Mouse (Mus musculus): Measurements from ENCODE around the gene Spaca4. TPM values are rescaled to one million over a fixed set of nuclear protein-coding genes. Genes with fewer than 3 reads are reported as not detected.

Spaca4 gene
- polyA plus RNA-seq, 2 experiments, result not detected

- Histone ChIP-seq H3K36me3 (ENCODE audit: control insufficient read depth, insufficient read depth, low read length) (no peaks in the 10 kb centered on the region), H3K27me3 (ENCODE audit: control insufficient read depth, insufficient read depth, low read length) (no peaks in the 10 kb centered on the region), H3K4me3 (replicated peaks; ENCODE audit: low read length) (no peak overlapping the region), H3K9me3 (ENCODE audit: control insufficient read depth, low read length) (no peaks in the 10 kb centered on the region), H3K4me2 (replicated peaks; ENCODE audit: low read depth, low read length, severe bottlenecking) (no peak overlapping the region), H3K4me1 (ENCODE audit: control insufficient read depth, insufficient read depth, low read length) (no peaks in the 10 kb centered on the region), H3K27ac (replicated peaks; ENCODE audit: low read depth, low read length) (no peak overlapping the region), H3K9ac (ENCODE audit: low read depth, low read length, severe bottlenecking) (no peak overlapping the region)
- 92% methylated on average over 12 of the region's 14 CpGs for WGBS
- no peak for DNase-seq (ENCODE audit: low spot score)
- no peak for TF ChIP-seq POLR2A (IDR thresholded peaks at IDR 0.05; ENCODE audit: borderline replicate concordance, extremely low read depth, insufficient read depth, insufficient read length)
- ATAC-seq (ENCODE audit: low FRiP score, low read depth), result no peak
Observed at GRCm38 (mm10) chr7:45678513-45678912, 47.1 kb downstream of the Spaca4 start.

GRCm38 (mm10) chr7:45677627-45678295, 47.9 kb downstream of the Spaca4 start:
- TF ChIP-seq POLR2A (IDR thresholded peaks at IDR 0.05; ENCODE audit: borderline replicate concordance, extremely low read depth, insufficient read depth, insufficient read length), result no peak
- no peaks in the 10 kb centered on the region for H3K4me1 ChIP-seq (ENCODE audit: control insufficient read depth, insufficient read depth, low read length)
- WGBS, result 67% methylated on average over 7 of the region's 7 CpGs
- no peak overlapping the region for H3K4me3 ChIP-seq (replicated peaks; ENCODE audit: low read length)
- H3K9ac ChIP-seq (ENCODE audit: low read depth, low read length, severe bottlenecking), result no peak overlapping the region
- DNase-seq (ENCODE audit: low spot score), result no peak
- ATAC-seq (ENCODE audit: low FRiP score, low read depth), result no peak
- H3K9me3 ChIP-seq (ENCODE audit: control insufficient read depth, low read length), result no peaks in the 10 kb centered on the region
- no peaks in the 10 kb centered on the region for H3K36me3 ChIP-seq (ENCODE audit: control insufficient read depth, insufficient read depth, low read length)
- H3K4me2 ChIP-seq (replicated peaks; ENCODE audit: low read depth, low read length, severe bottlenecking), result no peak overlapping the region
- H3K27me3 ChIP-seq (ENCODE audit: control insufficient read depth, insufficient read depth, low read length), result no peaks in the 10 kb centered on the region
- no peak overlapping the region for H3K27ac ChIP-seq (replicated peaks; ENCODE audit: low read depth, low read length)

Other genes starting within 250 kb of the Spaca4 start
Only the 30 nearest of the 32 such genes appear.
- gene Dhdh, start 237.0 kb downstream of the Spaca4 start, polyA plus RNA-seq (2012; rRNA removed), result 2.4 and 2.9 TPM in 2 replicates
- gene Dhdh, start 237.0 kb downstream of the Spaca4 start, polyA plus RNA-seq (2014; fragmentation: Nextera tagmentation; extraction: Ambion mirVana), result 2.0 and 2.6 TPM in 2 replicates
- gene Nucb1, start 215.4 kb downstream of the Spaca4 start, polyA plus RNA-seq (2012; rRNA removed), result 293 and 299 TPM in 2 replicates
- gene Nucb1, start 215.4 kb downstream of the Spaca4 start, polyA plus RNA-seq (2014; fragmentation: Nextera tagmentation; extraction: Ambion mirVana), result 239 and 254 TPM in 2 replicates
- 27.5 and 29.8 TPM in 2 replicates for gene Ppp1r15a, start 199.5 kb downstream of the Spaca4 start, polyA plus RNA-seq (2012; rRNA removed)
- 21.2 and 22.1 TPM in 2 replicates for gene Ppp1r15a, start 199.5 kb downstream of the Spaca4 start, polyA plus RNA-seq (2014; fragmentation: Nextera tagmentation; extraction: Ambion mirVana)
- gene Plekha4, start 199.5 kb downstream of the Spaca4 start, polyA plus RNA-seq (2012; rRNA removed), result 13.1 and 17.2 TPM in 2 replicates
- 4.3 and 4.6 TPM in 2 replicates for gene Plekha4, start 199.5 kb downstream of the Spaca4 start, polyA plus RNA-seq (2014; fragmentation: Nextera tagmentation; extraction: Ambion mirVana)
- 1.1 and 1.2 TPM in 2 replicates for gene Hsd17b14, start 170.9 kb downstream of the Spaca4 start, polyA plus RNA-seq (2012; rRNA removed)
- 0.44 and 0.92 TPM in 2 replicates for gene Hsd17b14, start 170.9 kb downstream of the Spaca4 start, polyA plus RNA-seq (2014; fragmentation: Nextera tagmentation; extraction: Ambion mirVana)
- 67.6 and 71.5 TPM in 2 replicates for gene Bcat2, start 155.7 kb downstream of the Spaca4 start, polyA plus RNA-seq (2012; rRNA removed)
- 57.2 and 60.4 TPM in 2 replicates for gene Bcat2, start 155.7 kb downstream of the Spaca4 start, polyA plus RNA-seq (2014; fragmentation: Nextera tagmentation; extraction: Ambion mirVana)
- 0.58 and 0.73 TPM in 2 replicates for gene Fgf21, start 110.3 kb downstream of the Spaca4 start, polyA plus RNA-seq (2012; rRNA removed)
- gene Fgf21, start 110.3 kb downstream of the Spaca4 start, polyA plus RNA-seq (2014; fragmentation: Nextera tagmentation; extraction: Ambion mirVana), result 0.43 and 0.66 TPM in 2 replicates
- 1.0 and 1.9 TPM in 2 replicates for gene Fut1, start 108.5 kb downstream of the Spaca4 start, polyA plus RNA-seq (2012; rRNA removed)
- gene Fut1, start 108.5 kb downstream of the Spaca4 start, polyA plus RNA-seq (2014; fragmentation: Nextera tagmentation; extraction: Ambion mirVana), result 1.2 and 1.8 TPM in 2 replicates
- 0.33 and 0.43 TPM in 2 replicates for gene Izumo1, start 104.0 kb downstream of the Spaca4 start, polyA plus RNA-seq (2012; rRNA removed)
- gene Izumo1, start 104.0 kb downstream of the Spaca4 start, polyA plus RNA-seq (2014; fragmentation: Nextera tagmentation; extraction: Ambion mirVana), result 0.39 TPM in 1 of 2 replicates, not detected in the other
- 14.1 and 16.7 TPM in 2 replicates for gene Rasip1, start 98.3 kb downstream of the Spaca4 start, polyA plus RNA-seq (2012; rRNA removed)
- gene Rasip1, start 98.3 kb downstream of the Spaca4 start, polyA plus RNA-seq (2014; fragmentation: Nextera tagmentation; extraction: Ambion mirVana), result 11.0 and 11.8 TPM in 2 replicates
- 34.6 and 43.9 TPM in 2 replicates for gene Mamstr, start 85.8 kb downstream of the Spaca4 start, polyA plus RNA-seq (2012; rRNA removed)
- 15.7 and 19.8 TPM in 2 replicates for gene Mamstr, start 85.8 kb downstream of the Spaca4 start, polyA plus RNA-seq (2014; fragmentation: Nextera tagmentation; extraction: Ambion mirVana)
- 1.1 and 1.4 TPM in 2 replicates for gene Fut2, start 59.4 kb downstream of the Spaca4 start, polyA plus RNA-seq (2012; rRNA removed)
- 2.2 and 2.9 TPM in 2 replicates for gene Fut2, start 59.4 kb downstream of the Spaca4 start, polyA plus RNA-seq (2014; fragmentation: Nextera tagmentation; extraction: Ambion mirVana)
- 1.3 and 2.1 TPM in 2 replicates for gene Ntn5, start 41.8 kb downstream of the Spaca4 start, polyA plus RNA-seq (2012; rRNA removed)
- gene Ntn5, start 41.8 kb downstream of the Spaca4 start, polyA plus RNA-seq (2014; fragmentation: Nextera tagmentation; extraction: Ambion mirVana), result 0.59 and 0.86 TPM in 2 replicates
- 1.7 and 2.8 TPM in 2 replicates for gene Sec1, start 31.4 kb downstream of the Spaca4 start, polyA plus RNA-seq (2012; rRNA removed)
- 0.46 and 0.92 TPM in 2 replicates for gene Sec1, start 31.4 kb downstream of the Spaca4 start, polyA plus RNA-seq (2014; fragmentation: Nextera tagmentation; extraction: Ambion mirVana)
- 34.1 and 46.4 TPM in 2 replicates for gene Car11, start 26.0 kb downstream of the Spaca4 start, polyA plus RNA-seq (2012; rRNA removed)
- gene Car11, start 26.0 kb downstream of the Spaca4 start, polyA plus RNA-seq (2014; fragmentation: Nextera tagmentation; extraction: Ambion mirVana), result 9.5 and 10.6 TPM in 2 replicates
- 15.1 and 16.8 TPM in 2 replicates for gene Dbp, start 20.7 kb downstream of the Spaca4 start, polyA plus RNA-seq (2012; rRNA removed)
- gene Dbp, start 20.7 kb downstream of the Spaca4 start, polyA plus RNA-seq (2014; fragmentation: Nextera tagmentation; extraction: Ambion mirVana), result 7.0 and 8.9 TPM in 2 replicates
- 1,056 and 1,196 TPM in 2 replicates for gene Rpl18, start 10.4 kb downstream of the Spaca4 start, polyA plus RNA-seq (2012; rRNA removed)
- 1,210 and 1,246 TPM in 2 replicates for gene Rpl18, start 10.4 kb downstream of the Spaca4 start, polyA plus RNA-seq (2014; fragmentation: Nextera tagmentation; extraction: Ambion mirVana)
- 36.9 and 48.5 TPM in 2 replicates for gene Sphk2, start 7.8 kb downstream of the Spaca4 start, polyA plus RNA-seq (2012; rRNA removed)
- gene Sphk2, start 7.8 kb downstream of the Spaca4 start, polyA plus RNA-seq (2014; fragmentation: Nextera tagmentation; extraction: Ambion mirVana), result 27.5 and 29.2 TPM in 2 replicates
- 0.92 and 0.95 TPM in 2 replicates for gene Fam83e, start 4.6 kb downstream of the Spaca4 start, polyA plus RNA-seq (2012; rRNA removed)
- 0.30 and 0.48 TPM in 2 replicates for gene Fam83e, start 4.6 kb downstream of the Spaca4 start, polyA plus RNA-seq (2014; fragmentation: Nextera tagmentation; extraction: Ambion mirVana)
- 46.2 and 70.5 TPM in 2 replicates for gene Lmtk3, start 57.9 kb upstream of the Spaca4 start, polyA plus RNA-seq (2012; rRNA removed)
- gene Lmtk3, start 57.9 kb upstream of the Spaca4 start, polyA plus RNA-seq (2014; fragmentation: Nextera tagmentation; extraction: Ambion mirVana), result 1.8 and 2.8 TPM in 2 replicates
- gene Sult2b1, start 58.9 kb upstream of the Spaca4 start, polyA plus RNA-seq (2012; rRNA removed), result 5.3 and 8.9 TPM in 2 replicates
- 19.0 and 31.7 TPM in 2 replicates for gene Sult2b1, start 58.9 kb upstream of the Spaca4 start, polyA plus RNA-seq (2014; fragmentation: Nextera tagmentation; extraction: Ambion mirVana)
- 100 and 105 TPM in 2 replicates for gene Cyth2, start 88.8 kb upstream of the Spaca4 start, polyA plus RNA-seq (2012; rRNA removed)
- gene Cyth2, start 88.8 kb upstream of the Spaca4 start, polyA plus RNA-seq (2014; fragmentation: Nextera tagmentation; extraction: Ambion mirVana), result 91.7 and 113 TPM in 2 replicates
- 1.7 and 3.5 TPM in 2 replicates for gene Kcnj14, start 99.0 kb upstream of the Spaca4 start, polyA plus RNA-seq (2012; rRNA removed)
- 1.1 and 1.4 TPM in 2 replicates for gene Kcnj14, start 99.0 kb upstream of the Spaca4 start, polyA plus RNA-seq (2014; fragmentation: Nextera tagmentation; extraction: Ambion mirVana)
- 33.7 and 38.7 TPM in 2 replicates for gene Grwd1, start 105.1 kb upstream of the Spaca4 start, polyA plus RNA-seq (2012; rRNA removed)
- 62.4 and 62.9 TPM in 2 replicates for gene Grwd1, start 105.1 kb upstream of the Spaca4 start, polyA plus RNA-seq (2014; fragmentation: Nextera tagmentation; extraction: Ambion mirVana)
- gene Kdelr1, start 147.0 kb upstream of the Spaca4 start, polyA plus RNA-seq (2012; rRNA removed), result 374 and 521 TPM in 2 replicates
- 140 and 163 TPM in 2 replicates for gene Kdelr1, start 147.0 kb upstream of the Spaca4 start, polyA plus RNA-seq (2014; fragmentation: Nextera tagmentation; extraction: Ambion mirVana)
- 4.9 and 7.4 TPM in 2 replicates for gene Grin2d, start 152.6 kb upstream of the Spaca4 start, polyA plus RNA-seq (2012; rRNA removed)
- gene Grin2d, start 152.6 kb upstream of the Spaca4 start, polyA plus RNA-seq (2014; fragmentation: Nextera tagmentation; extraction: Ambion mirVana), result 0.59 and 0.61 TPM in 2 replicates
- gene Syngr4, start 170.9 kb upstream of the Spaca4 start, polyA plus RNA-seq (2012; rRNA removed), result 0.49 and 0.83 TPM in 2 replicates
- gene Syngr4, start 170.9 kb upstream of the Spaca4 start, polyA plus RNA-seq (2014; fragmentation: Nextera tagmentation; extraction: Ambion mirVana), result 0.53 and 0.99 TPM in 2 replicates
- 17.1 and 22.7 TPM in 2 replicates for gene Tmem143, start 171.1 kb upstream of the Spaca4 start, polyA plus RNA-seq (2012; rRNA removed)
- 3.5 and 4.7 TPM in 2 replicates for gene Tmem143, start 171.1 kb upstream of the Spaca4 start, polyA plus RNA-seq (2014; fragmentation: Nextera tagmentation; extraction: Ambion mirVana)
- gene Emp3, start 195.6 kb upstream of the Spaca4 start, polyA plus RNA-seq (2012; rRNA removed), result 201 and 274 TPM in 2 replicates
- 318 and 324 TPM in 2 replicates for gene Emp3, start 195.6 kb upstream of the Spaca4 start, polyA plus RNA-seq (2014; fragmentation: Nextera tagmentation; extraction: Ambion mirVana)
- gene Ccdc114, start 198.3 kb upstream of the Spaca4 start, polyA plus RNA-seq (2012; rRNA removed), result 7.1 and 7.9 TPM in 2 replicates
- gene Ccdc114, start 198.3 kb upstream of the Spaca4 start, polyA plus RNA-seq (2014; fragmentation: Nextera tagmentation; extraction: Ambion mirVana), result 2.5 and 3.1 TPM in 2 replicates